Mouse (Mus musculus): ENCODE measurements around the gene Lsm7.

The Lsm7 gene

GRCm38 (mm10) chr10:80876028-80876427 lies 21.0 kb upstream of the Lsm7 start:
- DNase-seq (ENCODE audit: low spot score): no peak

GRCm38 (mm10) chr10:80874035-80874434 lies 19.0 kb upstream of the Lsm7 start:
- no peak for DNase-seq (ENCODE audit: low spot score)

DNA sequence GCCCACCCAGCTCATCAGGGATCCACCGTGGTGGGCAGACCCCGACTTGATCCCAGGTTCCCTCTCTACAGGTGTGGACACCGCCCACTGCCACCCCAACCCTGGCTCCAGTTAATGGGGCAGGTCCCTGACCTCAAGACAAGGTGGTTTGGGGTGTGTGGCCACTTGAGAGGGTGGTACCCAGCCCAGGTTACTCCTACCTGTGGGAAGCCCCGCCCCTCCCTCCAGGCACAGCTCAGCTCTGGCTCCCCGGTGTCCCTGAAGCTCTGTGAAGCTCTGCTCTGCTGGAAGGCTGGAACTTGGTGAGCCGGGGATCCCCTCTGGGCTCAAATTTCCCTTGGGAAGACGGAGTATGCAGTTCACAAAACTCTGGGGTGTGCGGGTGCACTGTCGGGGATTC lies 16.6 kb upstream of the Lsm7 start, which contains the start of gene Tmprss9:
Gene Tmprss9 (plus strand): TSS at position 268 of the 400 bp plus-strand sequence.
- no peak for DNase-seq (ENCODE audit: low spot score)

DNA sequence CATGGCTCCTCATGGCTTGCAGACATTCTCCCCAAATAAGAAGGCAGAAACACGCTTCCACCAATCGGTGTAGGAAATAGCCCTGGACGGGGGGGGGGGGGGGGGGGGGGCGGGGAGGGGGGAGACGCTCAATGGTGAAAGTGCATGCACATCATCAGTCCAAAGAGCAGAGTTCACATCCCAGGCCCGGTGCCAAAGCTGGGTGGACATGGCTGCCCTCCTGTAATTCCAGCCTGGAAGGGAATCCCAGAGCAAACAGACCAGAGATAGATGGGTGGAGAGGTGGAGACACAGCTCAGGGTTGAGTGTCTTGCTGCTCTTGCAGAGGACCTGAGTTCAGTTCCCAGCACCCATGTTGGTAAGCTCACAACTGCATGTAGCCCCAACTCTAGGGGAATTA lies 16.0 kb upstream of the Lsm7 start:
- DNase-seq (ENCODE audit: low spot score): no peak

GRCm38 (mm10) chr10:80864446-80864845 lies 9.4 kb upstream of the Lsm7 start:
- no peak for DNase-seq (ENCODE audit: low spot score)

DNA sequence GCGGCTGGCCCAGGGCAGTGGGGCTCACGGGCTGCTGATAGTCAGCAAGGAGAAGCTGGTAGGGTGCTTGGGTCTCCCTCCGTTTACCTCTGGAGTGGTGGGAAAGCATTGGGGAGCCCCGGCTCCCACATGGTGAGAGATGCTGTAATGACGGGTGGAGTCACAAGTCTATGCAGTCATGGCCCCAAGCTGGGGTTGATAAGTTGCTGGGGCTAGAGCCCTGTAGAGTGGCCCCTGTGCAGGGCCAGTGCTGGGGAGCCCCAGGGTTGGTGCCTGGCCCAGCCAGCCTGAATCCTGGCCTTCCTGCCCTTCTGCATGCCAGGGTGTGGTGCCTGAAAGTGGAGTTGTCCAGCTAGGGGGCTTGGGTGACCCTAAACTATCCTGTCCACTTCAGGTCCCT lies 7.3 kb upstream of the Lsm7 start:
- DNase-seq (ENCODE audit: low spot score): no peak

DNA sequence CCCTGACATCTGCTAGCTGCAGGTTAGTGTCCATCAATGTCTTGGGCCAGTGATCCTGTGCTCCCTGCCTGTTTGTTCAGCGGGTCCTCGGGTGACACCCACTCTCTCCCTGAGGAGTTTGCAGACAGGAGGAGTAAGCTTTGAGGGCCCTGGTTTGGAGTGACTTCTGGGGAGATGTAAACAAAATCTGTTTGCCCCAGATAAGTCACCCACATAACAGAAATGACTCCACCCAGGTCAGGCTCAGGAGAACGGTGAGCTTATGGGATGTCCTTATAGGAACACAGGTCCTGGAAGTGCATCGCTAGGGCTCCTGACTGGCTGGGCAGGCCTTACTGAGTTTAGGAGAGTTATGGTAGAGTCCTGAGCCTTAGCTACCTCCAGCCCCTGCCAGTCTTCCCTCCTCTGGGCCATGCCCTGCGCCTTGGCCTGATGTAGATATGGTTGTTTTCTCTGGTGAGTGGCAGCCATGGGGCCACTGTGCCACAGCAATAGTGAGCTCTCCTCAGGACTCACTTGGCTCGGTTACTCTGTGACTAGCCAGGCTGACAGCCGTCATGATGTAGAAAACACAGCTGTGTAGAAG lies 3.4 kb upstream of the Lsm7 start:
- DNase-seq (ENCODE audit: low spot score): no peak

DNA sequence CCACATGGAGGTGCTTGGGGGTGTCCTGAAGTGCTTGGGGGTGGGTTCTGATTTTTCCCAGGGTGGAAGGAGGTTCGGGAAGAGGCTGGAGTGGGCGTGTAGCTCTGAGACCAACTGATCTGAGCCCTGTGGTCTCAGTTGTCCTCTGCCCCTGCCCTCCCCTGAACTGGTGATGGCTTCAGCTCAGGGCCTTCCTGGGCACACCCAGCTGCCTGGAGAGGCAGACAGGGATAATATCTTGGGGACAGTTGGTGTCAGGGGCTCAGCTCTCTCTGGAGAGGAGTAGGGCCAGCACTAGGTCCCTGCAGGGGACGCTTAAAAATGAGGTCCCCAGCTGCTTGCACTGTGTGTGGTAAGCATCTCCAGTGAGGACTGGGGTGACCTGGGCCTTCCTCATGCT lies 2.8 kb upstream of the Lsm7 start:
- DNase-seq (ENCODE audit: low spot score): no peak

GRCm38 (mm10) chr10:80857386-80857785 lies 2.4 kb upstream of the Lsm7 start:
- no peak for DNase-seq (ENCODE audit: low spot score)

DNA sequence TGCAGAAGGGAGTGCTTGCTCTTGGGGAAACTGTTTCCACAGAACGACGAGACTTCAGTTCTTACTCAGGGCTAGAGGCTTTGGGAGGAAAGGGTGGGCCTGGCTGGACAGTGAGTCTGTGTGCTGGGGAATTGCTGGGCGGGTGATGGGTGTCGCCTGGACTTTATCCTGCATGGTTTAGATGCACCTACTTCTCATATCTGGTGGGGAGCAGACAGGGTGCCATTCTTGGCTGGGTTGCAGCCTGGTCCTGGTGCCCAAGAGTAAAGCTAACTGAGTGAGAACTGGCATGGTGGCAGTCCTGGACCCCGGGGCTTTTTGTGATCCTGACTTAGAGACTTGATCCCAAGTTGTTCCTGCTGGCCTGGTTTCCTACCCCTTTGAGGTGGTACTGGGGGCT lies 1.9 kb upstream of the Lsm7 start:
- no peak for DNase-seq (ENCODE audit: low spot score)

GRCm38 (mm10) chr10:80856267-80856666 lies 1.3 kb upstream of the Lsm7 start:
- no peak for DNase-seq (ENCODE audit: low spot score)

GRCm38 (mm10) chr10:80855749-80856073 lies 702 bp upstream of the Lsm7 start:
- no peak for DNase-seq (ENCODE audit: low spot score)

GRCm38 (mm10) chr10:80848571-80848970 lies 6.4 kb downstream of the Lsm7 start:
- no peak for DNase-seq (ENCODE audit: low spot score)

- no peak for DNase-seq (ENCODE audit: low spot score)
Measured at GRCm38 (mm10) chr10:80845732-80846131, 9.3 kb downstream of the Lsm7 start.

GRCm38 (mm10) chr10:80845055-80845693 lies 9.8 kb downstream of the Lsm7 start:
- no peak for DNase-seq (ENCODE audit: low spot score)

DNA sequence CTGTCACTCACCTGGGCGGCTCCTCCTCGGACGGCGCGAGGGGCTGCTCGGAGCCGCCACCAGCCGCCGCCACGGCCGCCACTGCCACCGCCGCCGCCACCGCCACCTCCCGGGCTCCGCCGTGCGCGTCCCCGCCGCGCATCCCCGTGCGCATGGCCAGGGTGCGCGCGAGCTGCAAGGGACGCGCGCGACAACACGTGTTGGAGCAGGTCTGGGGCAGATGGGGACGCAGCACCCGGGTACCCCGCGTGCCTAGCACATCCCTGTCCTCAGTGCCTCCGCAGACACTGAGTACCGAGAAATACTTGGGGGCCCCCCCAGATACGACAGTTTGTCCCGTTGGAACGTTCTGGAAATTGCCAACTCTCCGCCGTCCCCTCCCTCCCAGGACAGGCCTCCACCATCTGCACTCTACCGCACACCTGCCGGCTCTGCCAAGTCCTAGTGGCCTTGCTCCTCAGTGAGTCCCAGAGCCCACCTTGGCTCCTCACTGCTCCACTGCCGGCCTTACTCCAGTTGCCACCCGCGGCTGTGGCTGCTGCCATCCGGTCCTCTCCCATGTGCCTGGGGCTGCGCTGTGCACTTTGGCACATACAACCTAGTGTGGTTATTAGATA lies 11.0 kb downstream of the Lsm7 start, which contains the start of gene Lingo3:
Gene Lingo3 (minus strand): TSS at position 109 of the 617 bp plus-strand sequence.
- no peak for DNase-seq (ENCODE audit: low spot score)

GRCm38 (mm10) chr10:80843087-80843930 lies 11.7 kb downstream of the Lsm7 start:
- no peak for DNase-seq (ENCODE audit: low spot score)

GRCm38 (mm10) chr10:80842334-80842733 lies 12.7 kb downstream of the Lsm7 start:
- no peak for DNase-seq (ENCODE audit: low spot score)

GRCm38 (mm10) chr10:80841685-80842084 lies 13.3 kb downstream of the Lsm7 start:
- DNase-seq (ENCODE audit: low spot score): no peak

DNA sequence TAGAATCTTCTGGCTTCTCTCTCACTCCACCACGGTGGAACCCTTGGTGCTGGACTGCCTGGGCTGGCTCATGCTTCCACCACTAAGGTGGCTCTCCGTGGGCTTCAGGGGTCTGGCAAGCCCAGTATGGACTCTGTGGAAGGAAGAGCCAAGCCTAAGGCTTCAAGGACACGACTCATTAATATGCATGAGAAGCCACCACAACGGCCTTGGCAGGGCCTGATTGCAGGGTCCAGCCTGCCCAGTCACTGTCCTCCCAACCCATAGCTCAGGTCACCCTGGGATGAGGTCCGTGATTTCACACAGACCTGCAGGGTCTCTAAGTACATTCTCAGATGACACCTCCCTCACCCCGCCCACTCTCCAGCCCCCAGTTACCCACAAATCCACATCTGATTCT lies 15.2 kb downstream of the Lsm7 start:
- DNase-seq (ENCODE audit: low spot score): no peak

DNA sequence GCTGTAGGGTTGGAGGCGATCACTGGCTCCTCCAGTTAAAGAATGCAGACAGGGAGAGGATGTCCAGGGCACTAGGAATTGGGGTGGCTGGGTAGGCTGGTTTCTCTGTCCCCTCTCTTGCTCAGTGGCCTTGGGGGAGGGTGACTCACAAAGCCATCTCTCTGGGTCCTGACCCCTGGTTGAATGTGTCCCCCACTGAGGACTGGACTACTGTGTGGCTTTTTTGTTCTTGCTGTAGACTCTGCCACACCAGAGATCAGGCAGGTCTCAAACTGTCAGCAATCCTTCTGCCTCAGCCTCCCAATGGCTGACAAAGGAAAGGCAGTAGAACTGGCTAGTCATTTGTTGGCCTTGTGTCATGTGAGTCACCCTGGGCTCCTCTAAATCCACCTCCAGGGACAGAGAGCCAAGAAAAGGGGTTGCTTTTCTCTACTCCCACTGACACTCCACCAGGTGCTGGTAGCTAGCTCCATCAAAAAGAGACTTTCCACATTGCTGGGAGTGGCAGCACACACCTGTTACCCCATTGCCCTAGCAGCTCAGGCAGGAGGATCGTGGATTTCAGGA lies 16.6 kb downstream of the Lsm7 start:
- DNase-seq (ENCODE audit: low spot score): no peak

DNA sequence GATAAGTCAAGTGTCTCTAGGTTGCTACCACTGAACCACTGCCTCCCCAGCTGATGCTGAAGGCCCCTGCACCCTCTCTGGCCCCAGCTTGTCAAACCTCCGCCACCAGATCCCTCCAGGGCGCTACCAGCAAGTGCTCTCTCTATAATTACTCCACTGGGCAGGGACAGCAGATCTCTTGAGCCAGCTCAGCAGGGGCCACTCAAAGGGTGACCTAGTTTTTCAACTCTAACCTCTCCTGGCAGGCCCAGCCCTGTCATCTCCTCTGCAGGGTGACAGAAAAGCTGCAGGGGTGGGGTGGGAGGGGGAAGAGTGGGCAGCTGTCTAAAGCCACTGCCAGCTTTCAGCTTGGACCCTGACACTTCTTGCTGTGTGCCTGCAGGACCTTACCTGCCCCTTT lies 17.2 kb downstream of the Lsm7 start:
- DNase-seq (ENCODE audit: low spot score): no peak

Measured in ovary, postnatal 10 days (tissue).